Mouse (Mus musculus) left cerebral cortex, postnatal 10 days (tissue): ENCODE results near the gene Trpc4ap. TPM values are rescaled to one million over a fixed set of nuclear protein-coding genes. Genes with fewer than 3 reads are reported as not detected.
A peak's percentile ranks its signal among the peaks of the same experiment; 100 is the strongest.
"Not testable (repeated sequence)": the region's sequence is repeated elsewhere in the genome, so short reads cannot be mapped to it uniquely, and the experiment has no call there.

Source experiments
- DNase-seq, 2 experiments: peaks; one replicate each; pipeline ENCODE4 v3.0.0; 2021 to 2022; ENCODE audit warnings: low spot score in 2 of 2, mixed read lengths in 1 of 2; ENCODE audit errors: extremely low spot score in 1 of 2
- intact Hi-C: fragments of 180-260 bp; cut with DNase I; formaldehyde crosslinking; loops from one replicate; pipeline ENCODE4 v1.15.1; 2025
- total RNA-seq, 2 experiments: library from RNA; stranded (reverse); gene quantifications; 2 replicates each; pipeline ENCODE4 v1.2.3; 2021

Trpc4ap gene
- total RNA-seq, 2 experiments from 2014 or later: 135 TPM

GRCm38 (mm10) chr2:155627030-155627738 lies 65.0 kb downstream of the Trpc4ap start:
- intact Hi-C loops: loop anchor here (2.0 kb wide), 1 partner anchor 110 kb away; the partner anchor contains the start of gene Acss2
- peak; percentile 63 to 79 for DNase-seq

GRCm38 (mm10) chr2:155626277-155626676 lies 65.9 kb downstream of the Trpc4ap start:
- intact Hi-C loops: loop anchor here (2.0 kb wide), 1 partner anchor 109 kb away; the partner anchor contains the start of gene Acss2
- no peak for DNase-seq

- peak in 1 of 2 experiments; percentile 46 for DNase-seq
Observed at GRCm38 (mm10) chr2:155624730-155625129, 67.5 kb downstream of the Trpc4ap start.

GRCm38 (mm10) chr2:155623996-155624395 lies 68.2 kb downstream of the Trpc4ap start:
- intact Hi-C loops: no loop called here

More at GRCm38 (mm10) chr2:155624730-155625129, 67.5 kb downstream of the Trpc4ap start:
- intact Hi-C loops: no loop called here

GRCm38 (mm10) chr2:155622606-155623005 lies 69.6 kb downstream of the Trpc4ap start:
- intact Hi-C loops: no loop called here
- DNase-seq: no peak

More at GRCm38 (mm10) chr2:155623996-155624395, 68.2 kb downstream of the Trpc4ap start:
- DNase-seq: no peak

- intact Hi-C loops: no loop called here
- peak; percentile 67 to 87 for DNase-seq
Observed at GRCm38 (mm10) chr2:155619817-155620216, 72.4 kb downstream of the Trpc4ap start.

GRCm38 (mm10) chr2:155616971-155617370 lies 75.2 kb downstream of the Trpc4ap start:
- intact Hi-C loops: no loop called here

GRCm38 (mm10) chr2:155613953-155614352 lies 78.2 kb downstream of the Trpc4ap start:
- intact Hi-C loops: no loop called here
- no peak for DNase-seq

More at GRCm38 (mm10) chr2:155616971-155617370, 75.2 kb downstream of the Trpc4ap start:
- DNase-seq: no peak

GRCm38 (mm10) chr2:155613326-155613755 lies 78.8 kb downstream of the Trpc4ap start:
- peak in 1 of 2 experiments; percentile 74 for DNase-seq

GRCm38 (mm10) chr2:155611834-155612550 lies 80.2 kb downstream of the Trpc4ap start:
- intact Hi-C loops: no loop called here
- no peak for DNase-seq

More at GRCm38 (mm10) chr2:155613326-155613755, 78.8 kb downstream of the Trpc4ap start:
- intact Hi-C loops: no loop called here

- no peak for DNase-seq
- intact Hi-C loops: no loop called here
Observed at GRCm38 (mm10) chr2:155610978-155611377, 81.2 kb downstream of the Trpc4ap start, which contains the start of gene Myh7b. Gene Myh7b, plus strand, starts transcription at chr2:155611212.

- intact Hi-C loops: no loop called here
- DNase-seq: no peak
Observed at GRCm38 (mm10) chr2:155606360-155606759, 85.8 kb downstream of the Trpc4ap start.

- intact Hi-C loops, DNase-seq: not testable (repeated sequence)
Observed at GRCm38 (mm10) chr2:155605236-155605589, 87.0 kb downstream of the Trpc4ap start.

- DNase-seq: no peak
- intact Hi-C loops: no loop called here
Observed at GRCm38 (mm10) chr2:155604560-155605235, 87.5 kb downstream of the Trpc4ap start.

GRCm38 (mm10) chr2:155603707-155604106 lies 88.5 kb downstream of the Trpc4ap start:
- intact Hi-C loops: no loop called here
- no peak for DNase-seq

GRCm38 (mm10) chr2:155595516-155595915 lies 96.7 kb downstream of the Trpc4ap start:
- intact Hi-C loops: no loop called here
- no peak for DNase-seq

GRCm38 (mm10) chr2:155592854-155593283 lies 99.3 kb downstream of the Trpc4ap start:
- DNase-seq: no peak
- intact Hi-C loops: no loop called here

GRCm38 (mm10) chr2:155592137-155592853 lies 99.9 kb downstream of the Trpc4ap start, which contains the start of gene Gss:
Gene Gss, minus strand, starts transcription at chr2:155592810.
- intact Hi-C loops: no loop called here
- peak; percentile 96 to 99 for DNase-seq
